Mouse (Mus musculus) forebrain, embryonic 16.5 days (tissue): Measurements from ENCODE around the gene Nkrf. TPM values are rescaled to one million over a fixed set of nuclear protein-coding genes. Genes with fewer than 3 reads are reported as not detected.
A peak's percentile ranks its signal among the peaks of the same experiment; 100 is the strongest.

Source experiments
- ATAC-seq: fragments of 200-750 bp; cut with Nextera tagmentation; 2 replicates; pipeline ENCODE4 v1.8.0; 2017; ENCODE audit warnings: mild to moderate bottlenecking, moderate library complexity
- H3K27ac ChIP-seq: fragments of 300-500 bp; sonication (generic); 2 replicates; pipeline ENCODE4 v1.5.1; 2014; ENCODE audit warnings: low read length, control low read depth
- H3K27me3 ChIP-seq: fragments of 300-500 bp; sonication (generic); replicated peaks from 2 replicates; pipeline ENCODE4 v1.6.1; 2014; ENCODE audit warnings: low read length; ENCODE audit not compliant: control insufficient read depth, insufficient read depth
- H3K36me3 ChIP-seq: fragments of 300-500 bp; sonication (generic); 2 replicates; pipeline ENCODE4 v1.6.1; 2014; ENCODE audit not compliant: control insufficient read depth, insufficient read depth
- H3K4me1 ChIP-seq: fragments of 300-500 bp; sonication (generic); replicated peaks from 2 replicates; pipeline ENCODE4 v1.6.1; 2014; ENCODE audit warnings: low read length; ENCODE audit not compliant: control insufficient read depth, insufficient read depth
- H3K4me2 ChIP-seq: fragments of 300-500 bp; sonication (generic); 2 replicates; pipeline ENCODE4 v1.6.1; 2014; ENCODE audit warnings: mild to moderate bottlenecking, low read length, control low read depth
- H3K4me3 ChIP-seq: fragments of 300-500 bp; sonication (generic); replicated peaks from 2 replicates; pipeline ENCODE4 v1.5.1; 2014; ENCODE audit warnings: mild to moderate bottlenecking, low read length, control low read depth
- H3K9ac ChIP-seq: fragments of 300-500 bp; sonication (generic); replicated peaks from 2 replicates; pipeline ENCODE4 v1.6.1; 2014; ENCODE audit warnings: low read depth, low read length, control low read depth
- H3K9me3 ChIP-seq: fragments of 300-500 bp; sonication (generic); 2 replicates; pipeline ENCODE4 v1.6.1; 2016; ENCODE audit warnings: low read length; ENCODE audit not compliant: control insufficient read depth
- WGBS: fragments of 180-500 bp; shearing (Covaris S2); extraction: QIAGEN DNeasy Blood & Tissue Kit; methylation state at CpG from one replicate; pipeline ENCODE4 v1.1.7; 2014; 5-methylcytosine and 5-hydroxymethylcytosine counted together
- polyA plus RNA-seq: library from polyadenylated mRNA; unstranded; fragments of >200 nt; fragmentation: Nextera tagmentation; extraction: Ambion mirVana; gene quantifications from 2 replicates; pipeline ENCODE4 v1.2.1, GENCODE M21; 2015

The Nkrf gene
- polyA plus RNA-seq, 1 experiment from 2014 or later: 13.9 TPM

GRCm38 (mm10) chrX:36870372-36870771 is 32.3 kb downstream of the Nkrf start:
- no peak overlapping the region for H3K9ac ChIP-seq
- H3K27ac ChIP-seq: no peak overlapping the region
- WGBS: 84% methylated on average over 3 of the region's 3 CpGs
- H3K36me3 ChIP-seq: no peaks in the 10 kb centered on the region
- H3K27me3 ChIP-seq: no peaks in the 10 kb centered on the region
- peaks cover 3% of the 10 kb centered on the region for H3K4me1 ChIP-seq
- H3K4me3 ChIP-seq: no peak overlapping the region
- H3K4me2 ChIP-seq: no peak overlapping the region
- no peaks in the 10 kb centered on the region; the same call in 1 of the 2 replicates for H3K9me3 ChIP-seq
- ATAC-seq: no peak

GRCm38 (mm10) chrX:36864609-36865328 is 37.9 kb downstream of the Nkrf start:
- Histone ChIP-seq H3K4me2 (peak overlapping the region; percentile 42), H3K9me3 (no peaks in the 10 kb centered on the region), H3K4me1 (peaks cover 7% of the 10 kb centered on the region), H3K27ac (no peak overlapping the region), H3K36me3 (no peaks in the 10 kb centered on the region), H3K9ac (no peak overlapping the region), H3K27me3 (no peaks in the 10 kb centered on the region), H3K4me3 (peak overlapping the region; percentile 48)
- 49% methylated on average over 8 of the region's 8 CpGs for WGBS
- no peak for ATAC-seq

- Histone ChIP-seq H3K27me3 (no peaks in the 10 kb centered on the region), H3K36me3 (no peaks in the 10 kb centered on the region), H3K4me3 (peak overlapping the region; percentile 48), H3K27ac (peak overlapping the region; percentile 56; the same call in 1 of the 2 replicates), H3K9ac (peak overlapping the region; percentile 32; the same call in 1 of the 2 replicates), H3K4me1 (peaks cover 7% of the 10 kb centered on the region), H3K4me2 (peak overlapping the region; percentile 49), H3K9me3 (no peaks in the 10 kb centered on the region)
- ATAC-seq: peak; percentile 93
- 11% methylated on average over 37 of the region's 44 CpGs for WGBS
Measured at GRCm38 (mm10) chrX:36863766-36864608, 38.7 kb downstream of the Nkrf start.

DNA sequence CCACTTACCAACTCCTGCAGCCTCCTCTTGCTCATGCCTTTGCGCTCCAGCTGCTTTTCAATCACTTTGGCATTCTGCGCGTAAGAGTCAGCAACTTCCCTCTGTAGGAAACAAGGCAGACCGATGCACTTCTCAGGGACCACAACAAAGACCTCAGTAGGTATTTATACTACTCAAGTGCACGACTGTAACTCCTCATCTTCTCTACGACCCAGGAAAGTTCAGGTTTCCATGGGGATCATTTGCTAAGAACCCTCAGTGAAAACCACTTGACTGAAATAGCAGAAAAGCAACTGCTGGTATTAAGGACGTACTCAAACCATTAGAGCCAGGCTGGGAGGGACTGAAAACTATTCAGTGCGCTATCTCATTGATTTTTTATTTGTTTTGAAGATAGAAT is 50.1 kb downstream of the Nkrf start:
- no peak overlapping the region for H3K9ac ChIP-seq
- no peaks in the 10 kb centered on the region for H3K9me3 ChIP-seq
- H3K4me2 ChIP-seq: no peak overlapping the region
- H3K27me3 ChIP-seq: no peaks in the 10 kb centered on the region
- no peak overlapping the region for H3K4me3 ChIP-seq
- H3K27ac ChIP-seq: no peak overlapping the region
- WGBS: 87% methylated on average over 8 of the region's 8 CpGs
- 0 out of 2 replicates have a peak, but pooled peaks cover 2% of the 10 kb centered on the region for H3K36me3 ChIP-seq
- no peaks in the 10 kb centered on the region for H3K4me1 ChIP-seq
- ATAC-seq: no peak

- Histone ChIP-seq H3K4me3 (no peak overlapping the region), H3K9ac (no peak overlapping the region), H3K36me3 (0 out of 2 replicates have a peak, but pooled peaks cover under 1% of the 10 kb centered on the region), H3K9me3 (no peaks in the 10 kb centered on the region), H3K27ac (no peak overlapping the region), H3K4me1 (no peaks in the 10 kb centered on the region), H3K4me2 (no peak overlapping the region), H3K27me3 (no peaks in the 10 kb centered on the region)
- no peak for ATAC-seq
- WGBS: 68% methylated on average over 1 of the region's 1 CpGs
Measured at GRCm38 (mm10) chrX:36847152-36847551, 55.5 kb downstream of the Nkrf start.

GRCm38 (mm10) chrX:36843346-36843990 is 59.2 kb downstream of the Nkrf start:
- Histone ChIP-seq H3K4me3 (no peak overlapping the region), H3K36me3 (no peaks in the 10 kb centered on the region), H3K27ac (no peak overlapping the region), H3K27me3 (no peaks in the 10 kb centered on the region), H3K9me3 (no peaks in the 10 kb centered on the region), H3K4me2 (no peak overlapping the region), H3K9ac (no peak overlapping the region), H3K4me1 (no peaks in the 10 kb centered on the region)
- ATAC-seq: no peak
- 77% methylated on average over 4 of the region's 4 CpGs for WGBS

GRCm38 (mm10) chrX:36841698-36842097 is 61.0 kb downstream of the Nkrf start:
- H3K27me3 ChIP-seq: no peaks in the 10 kb centered on the region
- H3K4me3 ChIP-seq: no peak overlapping the region
- H3K4me2 ChIP-seq: no peak overlapping the region
- H3K4me1 ChIP-seq: no peaks in the 10 kb centered on the region
- no peak for ATAC-seq
- H3K27ac ChIP-seq: no peak overlapping the region
- H3K36me3 ChIP-seq: no peaks in the 10 kb centered on the region
- H3K9ac ChIP-seq: no peak overlapping the region
- no peaks in the 10 kb centered on the region for H3K9me3 ChIP-seq
- WGBS: 89% methylated on average over 6 of the region's 6 CpGs

DNA sequence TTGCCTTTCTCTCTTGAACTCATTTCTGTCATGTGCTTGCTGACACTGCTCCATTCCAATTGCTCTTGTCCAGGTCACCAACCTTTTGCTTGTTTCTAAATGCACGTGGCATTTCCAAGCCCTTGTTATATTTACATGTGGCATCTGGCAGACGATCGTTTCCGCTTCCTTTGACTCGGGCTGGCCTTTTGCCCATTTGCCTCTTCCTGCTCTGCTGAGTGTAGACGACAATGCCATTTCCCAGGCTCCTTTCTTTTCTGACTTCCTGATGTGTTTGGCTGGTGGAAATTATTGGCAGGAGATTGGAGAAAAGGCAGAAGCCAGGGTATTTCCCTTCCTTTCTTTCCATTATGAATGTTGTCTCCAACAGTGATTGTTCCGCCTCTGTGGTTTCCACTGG is 63.3 kb downstream of the Nkrf start:
- WGBS: 63% methylated on average over 7 of the region's 7 CpGs
- Histone ChIP-seq H3K9me3 (no peaks in the 10 kb centered on the region), H3K9ac (no peak overlapping the region), H3K36me3 (no peaks in the 10 kb centered on the region), H3K27me3 (no peaks in the 10 kb centered on the region), H3K4me1 (no peaks in the 10 kb centered on the region), H3K4me2 (no peak overlapping the region), H3K27ac (no peak overlapping the region), H3K4me3 (no peak overlapping the region)
- no peak for ATAC-seq
